In the genomic region with DNA sequence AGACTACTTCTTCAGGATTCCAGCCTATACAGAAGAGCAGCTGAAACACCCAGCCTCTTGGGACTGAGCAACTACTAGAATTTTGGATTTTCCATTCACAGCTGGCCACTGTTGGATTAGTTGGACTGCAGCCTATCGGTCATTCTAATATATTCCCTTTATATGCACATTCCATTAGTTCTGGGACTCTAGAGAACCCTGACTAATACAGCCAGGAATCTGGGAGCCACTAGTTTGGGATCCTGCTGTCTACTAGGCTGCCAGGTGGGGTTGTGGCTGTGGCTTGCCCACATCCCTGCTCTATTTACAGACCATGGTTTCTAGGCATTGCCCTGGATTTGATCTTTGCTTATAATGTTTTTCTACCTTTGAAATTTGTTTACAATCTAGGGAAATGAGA, we compare ENCODE assay signal across 29 mouse cellular contexts.
DNase-seq lines count a peak whose midpoint lies in the region; TF ChIP-seq lines count a peak whose summit lies in the region.
"Had no signal": no experiment of that assay in that cellular context is flagged by ENCODE, and none has a peak within 500 bp of the region (broad histone marks: within the 10 kb centered on the region; RNA-seq: fewer than 3 reads in every experiment).

No protein-coding gene starts in this region.

- no peaks in the 10 kb centered on the region for H3K79me2 ChIP-seq in myocyte (ENCODE audit: control insufficient read depth, insufficient read depth)

- H3K27me3 ChIP-seq in myocyte (ENCODE audit: control insufficient read depth, insufficient read depth, insufficient read length), result no peaks in the 10 kb centered on the region
- H3K27me3 ChIP-seq: CH12.LX; embryonic facial prominence, embryonic 13.5 days; forebrain, embryonic 13.5 days; heart, embryonic 12.5 days; heart, embryonic 15.5 days; hindbrain, embryonic 13.5 days; intestine, embryonic 15.5 days had no signal

- no peak overlapping the region for H3K4me3 ChIP-seq in myocyte
- H3K4me3 ChIP-seq: embryonic facial prominence, embryonic 10.5 days; embryonic facial prominence, embryonic 13.5 days; forebrain, embryonic 10.5 days; forebrain, embryonic 13.5 days; gastrocnemius, adult 2 months; heart, embryonic 12.5 days; heart, embryonic 15.5 days; hindbrain, embryonic 10.5 days; hindbrain, embryonic 13.5 days; intestine, embryonic 15.5 days had no signal

- no peak for TF ChIP-seq POLR2A in myocyte (IDR thresholded peaks at IDR 0.05; ENCODE audit: insufficient read length, low read depth)

- peak; percentile 18 for DNase-seq in heart, postnatal 4 days
- DNase-seq in heart, postnatal 36 days, result no peak
- peak; percentile 87 for DNase-seq in Muller cell, postnatal 12 days (ENCODE audit: inconsistent ontology term)
- no peak for DNase-seq in kidney, adult 18-20 months
- DNase-seq in spleen, postnatal 4 days (ENCODE audit: low spot score in 2 of 2), result no peak
- no peak for DNase-seq in spleen, postnatal 14 days (ENCODE audit: low spot score in 2 of 2)
- DNase-seq: adrenal gland, adult 8-10 months; adrenal gland, postnatal 25 days; cerebellum, adult 11-12 months; cerebellum, adult 8-10 months; cerebellum, postnatal 10 days; cerebellum, postnatal 36 days; embryo, embryonic 11 days; gastrocnemius, adult 2 months; gastrocnemius, postnatal 14 days; heart, adult 11 months; heart, postnatal 14 days had no signal

- intact Hi-C loops in heart, postnatal 36 days (cut with DNase I), result no loop called here

- H3K4me2 ChIP-seq in myocyte (ENCODE audit: low read depth), result peak overlapping the region; percentile 15
- H3K4me2 ChIP-seq: embryonic facial prominence, embryonic 13.5 days; forebrain, embryonic 13.5 days; heart, embryonic 12.5 days; heart, embryonic 15.5 days; hindbrain, embryonic 13.5 days; intestine, embryonic 15.5 days had no signal

- H3K36me3 ChIP-seq in myocyte (ENCODE audit: control insufficient read depth, insufficient read depth), result no peaks in the 10 kb centered on the region
- H3K36me3 ChIP-seq: embryonic facial prominence, embryonic 10.5 days; embryonic facial prominence, embryonic 13.5 days; forebrain, embryonic 10.5 days; G1E; heart, embryonic 12.5 days; heart, embryonic 15.5 days; hindbrain, embryonic 10.5 days; hindbrain, embryonic 13.5 days; intestine, embryonic 15.5 days had no signal

- H3ac ChIP-seq in myocyte (ENCODE audit: control insufficient read depth, insufficient read length), result no peak overlapping the region

TF ChIP-seq in myocyte, 11 proteins besides CTCF, POLR2A, EP300 and RAD21:
- TF ChIP-seq MYOD1 (IDR thresholded peaks at IDR 0.05; ENCODE audit: control insufficient read depth in 1 of 3, insufficient read length in 2 of 3, low read depth in 2 of 3) (peak in 2 of 3 experiments; percentile 65 to 71), TCF12 (IDR thresholded peaks at IDR 0.05; ENCODE audit: insufficient read depth, poor library complexity, severe bottlenecking) (peak; percentile 59), MYOG (IDR thresholded peaks at IDR 0.05; ENCODE audit: control insufficient read depth in 1 of 3, insufficient read depth in 1 of 3, insufficient read length in 2 of 3, low read depth in 2 of 3) (peak in 2 of 3 experiments; percentile 23 to 67), CEBPB (IDR thresholded peaks at IDR 0.05; ENCODE audit: insufficient read depth, poor library complexity, severe bottlenecking) (0 out of 2 replicates have a peak, but pooled peaks have one; percentile 19), REST (IDR thresholded peaks at IDR 0.05; ENCODE audit: insufficient read depth, insufficient read length) (no peak)

Comparison
In these comparisons a context has a peak if more than half of its experiments do, and no peak if none do; other contexts are left out.
1. DNase-seq: peak in heart, postnatal 4 days (single experiment) and Muller cell, postnatal 12 days (single experiment); none in heart, postnatal 36 days (0 of 2), kidney, adult 18-20 months (single experiment), spleen, postnatal 4 days (0 of 2) and spleen, postnatal 14 days (0 of 2).